Mouse (Mus musculus): ENCODE data around the gene Cdk4.

Cdk4 gene

DNA sequence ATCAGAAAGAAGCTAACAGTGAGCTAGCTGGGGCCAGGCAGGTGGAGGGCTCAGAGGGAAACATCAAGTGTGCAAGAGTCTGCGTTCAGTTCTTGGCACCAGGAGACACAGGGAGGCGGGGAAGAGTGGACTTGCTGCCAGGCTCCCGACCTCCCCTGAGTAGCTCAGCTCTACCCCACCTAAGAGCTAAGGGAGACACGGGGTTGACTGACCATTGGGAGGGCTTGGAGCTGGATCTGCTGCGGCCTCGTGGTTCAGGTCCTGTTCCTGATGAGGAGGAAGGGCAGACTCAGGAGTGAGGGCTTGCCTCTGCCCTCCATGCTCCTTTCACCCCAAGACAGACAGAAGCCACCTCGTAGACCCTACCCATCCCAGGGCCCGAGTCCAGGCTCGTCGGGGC, 35.9 kb downstream of the Cdk4 start:
- no peak for DNase-seq (ENCODE audit: low read depth, low spot score)

DNA sequence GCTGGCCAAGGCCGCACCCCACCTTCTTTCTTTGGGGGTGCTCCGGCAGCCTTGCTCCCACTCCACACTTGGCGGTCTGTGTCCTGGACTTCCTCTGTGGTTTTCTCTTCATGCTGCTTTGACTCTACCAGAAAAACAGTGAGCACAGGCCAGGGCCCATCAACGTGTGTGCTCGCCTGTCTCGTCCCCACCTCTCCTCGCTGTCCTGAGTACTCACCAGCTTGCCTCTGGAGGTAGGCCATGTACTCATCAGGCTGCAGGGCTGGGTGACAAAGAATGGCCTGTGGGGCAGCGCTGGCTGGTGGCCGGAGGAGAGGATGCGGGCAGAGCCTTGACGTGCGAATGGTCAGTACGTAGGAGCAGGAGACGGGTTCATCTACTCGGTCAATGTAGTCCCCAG, 36.5 kb downstream of the Cdk4 start:
- DNase-seq (ENCODE audit: low read depth, low spot score), result no peak

DNA sequence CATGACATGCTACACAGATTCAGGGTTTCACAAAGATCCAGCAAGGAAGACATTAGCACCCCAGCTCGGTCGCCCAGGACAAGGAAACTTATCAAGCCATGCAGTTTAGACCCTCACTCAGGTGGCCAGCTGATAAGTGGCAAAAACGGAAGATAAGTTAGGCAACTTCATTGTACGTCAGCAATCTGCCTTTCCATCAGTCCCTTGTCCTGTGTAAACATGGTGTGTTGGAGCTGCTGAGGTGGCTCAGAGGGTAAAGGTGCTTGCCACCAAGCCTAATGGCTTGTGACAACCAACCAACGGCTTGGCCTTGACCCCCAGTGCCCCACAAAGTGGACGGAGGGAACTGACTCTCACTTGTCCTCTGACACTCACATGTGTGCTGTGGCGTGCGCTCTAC, 37.1 kb downstream of the Cdk4 start:
- no peak for DNase-seq (ENCODE audit: low read depth, low spot score)

DNA sequence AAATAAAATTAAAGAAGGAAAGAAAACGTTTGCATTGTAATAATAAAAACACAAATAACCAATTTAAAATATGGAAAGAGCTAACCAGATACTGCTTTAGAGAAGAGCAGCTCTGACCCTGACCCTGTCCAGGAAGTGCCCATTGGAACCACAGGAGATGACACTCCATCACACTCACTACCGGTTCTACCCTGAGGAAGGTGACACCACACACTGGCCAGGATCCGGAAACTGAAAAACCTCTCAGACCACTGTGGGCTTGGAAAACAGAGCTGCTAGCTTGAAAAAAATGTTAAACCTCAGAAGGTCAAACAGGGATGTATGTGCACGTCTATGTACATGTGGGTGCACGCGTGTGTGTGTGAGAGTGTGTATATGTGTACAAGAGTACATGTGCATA, 37.8 kb downstream of the Cdk4 start:
- no peak for DNase-seq (ENCODE audit: low read depth, low spot score)

DNA sequence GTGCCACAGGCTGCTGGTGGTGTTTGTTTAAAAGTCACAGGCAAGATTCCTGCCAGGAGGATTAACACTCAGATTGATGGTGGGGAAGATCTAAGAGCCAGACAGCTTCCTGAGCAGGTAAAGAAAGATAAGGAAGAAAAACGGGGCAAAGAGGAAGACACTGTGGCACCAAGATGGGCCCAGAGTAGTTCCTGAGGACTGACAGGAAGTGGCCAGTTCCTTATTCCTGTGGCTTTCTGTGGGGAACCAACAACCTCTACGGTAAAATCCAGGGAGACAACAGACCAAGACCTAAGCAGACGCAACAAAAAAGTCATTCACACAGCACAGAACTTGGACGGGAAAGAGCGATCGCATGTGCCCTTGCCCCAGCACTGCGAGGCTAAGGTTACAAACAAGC, 40.3 kb downstream of the Cdk4 start:
- no peak for DNase-seq (ENCODE audit: low read depth, low spot score)

DNA sequence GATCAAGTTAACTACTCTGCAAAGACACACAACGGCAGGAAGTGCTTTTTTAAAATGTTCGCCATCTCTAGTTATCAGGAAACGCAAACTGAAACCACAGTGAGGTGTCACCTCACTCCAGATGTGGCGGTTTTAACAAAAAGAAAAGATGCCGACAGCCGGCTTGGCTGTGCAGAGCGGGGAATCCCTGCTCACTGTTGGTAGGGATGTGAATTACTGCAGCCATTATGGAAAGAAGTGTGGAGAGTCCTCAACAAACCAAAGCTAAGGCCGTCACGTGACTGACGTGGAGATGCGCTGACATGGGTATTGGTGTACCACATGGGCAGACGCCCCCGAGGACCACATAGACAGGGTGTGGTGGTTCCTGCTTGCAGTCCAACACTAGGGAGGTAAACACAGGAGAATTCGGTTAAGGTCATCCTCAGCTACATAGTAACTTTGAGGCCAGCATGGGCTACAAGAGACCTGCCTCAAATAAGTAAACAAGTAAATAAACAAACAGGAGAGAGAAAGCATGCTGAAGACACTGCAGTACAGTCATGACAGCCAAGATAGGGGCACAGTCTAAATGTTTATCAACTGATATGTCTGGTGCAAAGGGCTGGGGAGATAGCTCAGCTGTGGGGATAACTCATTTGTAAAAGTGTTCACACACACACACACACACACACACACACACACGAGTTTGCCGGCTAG, 44.4 kb downstream of the Cdk4 start:
- no peak for DNase-seq (ENCODE audit: low read depth, low spot score)

DNA sequence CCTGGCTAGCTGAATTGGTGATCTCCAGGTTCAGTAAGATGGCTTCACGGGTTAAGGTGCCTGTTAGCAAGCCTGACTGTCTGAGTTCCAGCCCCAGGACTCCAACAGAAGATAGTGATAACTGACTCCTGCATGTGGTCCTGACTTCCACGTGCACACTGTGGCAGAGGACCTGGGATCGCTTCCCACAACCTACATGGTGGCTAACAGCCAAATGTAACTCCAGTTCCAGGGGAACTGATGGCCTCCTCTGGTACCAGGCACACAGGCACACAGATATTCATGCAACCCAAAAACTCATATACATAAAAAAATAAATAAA, 44.9 kb downstream of the Cdk4 start:
- DNase-seq (ENCODE audit: low read depth, low spot score), result no peak

DNA sequence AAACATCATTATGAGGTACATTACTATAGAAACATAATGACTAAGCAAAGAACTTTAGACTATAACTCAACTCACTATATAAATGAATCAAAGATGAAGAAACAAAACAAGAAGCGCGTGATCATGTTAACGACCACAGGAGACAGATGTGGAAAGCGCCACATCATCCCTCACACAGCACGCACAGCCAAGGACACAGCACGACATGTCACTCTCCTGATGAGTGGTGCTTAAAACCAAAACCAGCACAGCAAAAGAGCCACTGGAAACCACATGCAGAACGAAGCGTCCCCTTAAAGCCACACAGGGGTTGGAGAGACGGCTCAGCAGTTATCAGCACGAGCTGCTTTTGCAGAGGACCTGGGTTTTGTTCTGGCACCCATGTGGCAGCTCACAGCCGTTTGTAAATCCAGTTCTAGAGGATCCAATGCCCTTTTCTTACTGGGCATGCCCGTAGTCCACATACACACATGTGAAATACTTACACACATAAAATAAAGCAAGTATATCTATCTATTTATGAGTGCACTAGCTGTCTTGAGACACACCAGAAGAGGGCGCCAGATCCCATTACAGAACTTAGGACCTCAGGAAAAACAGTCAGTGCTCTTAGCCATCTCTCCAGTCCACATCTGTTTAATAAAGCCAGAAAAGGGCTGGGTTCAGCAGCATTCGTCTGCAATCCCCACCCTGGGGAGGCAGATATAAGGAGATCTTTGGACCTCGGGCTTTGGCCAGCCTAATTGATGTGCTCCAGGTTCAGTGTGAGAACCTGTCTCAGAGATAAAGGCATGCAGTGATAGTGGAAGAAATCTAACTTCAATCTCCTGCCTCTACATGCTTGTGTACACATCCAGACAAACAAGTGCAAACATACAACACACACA, 47.9 kb downstream of the Cdk4 start:
- no peak for DNase-seq (ENCODE audit: low read depth, low spot score)

DNA sequence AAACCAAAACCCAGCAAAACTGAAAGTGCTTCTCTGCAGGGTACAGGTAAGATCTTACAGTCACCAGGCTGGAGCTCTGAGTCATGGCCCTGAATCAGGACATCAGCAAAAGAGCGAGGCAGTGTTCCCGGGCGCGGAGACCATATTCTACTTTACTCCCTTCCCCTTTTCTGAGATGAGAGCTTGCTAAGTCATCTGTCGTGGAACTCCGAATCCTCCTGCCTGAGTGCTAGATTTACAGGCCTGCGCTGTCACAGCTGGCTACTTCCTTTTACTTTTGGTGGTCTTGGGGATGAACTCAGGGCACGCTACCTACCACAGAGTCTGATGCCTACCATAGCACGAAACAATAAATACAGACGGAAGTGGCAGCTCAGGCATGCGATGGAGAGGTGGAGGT, 51.1 kb downstream of the Cdk4 start:
- DNase-seq (ENCODE audit: low read depth, low spot score), result no peak

DNA sequence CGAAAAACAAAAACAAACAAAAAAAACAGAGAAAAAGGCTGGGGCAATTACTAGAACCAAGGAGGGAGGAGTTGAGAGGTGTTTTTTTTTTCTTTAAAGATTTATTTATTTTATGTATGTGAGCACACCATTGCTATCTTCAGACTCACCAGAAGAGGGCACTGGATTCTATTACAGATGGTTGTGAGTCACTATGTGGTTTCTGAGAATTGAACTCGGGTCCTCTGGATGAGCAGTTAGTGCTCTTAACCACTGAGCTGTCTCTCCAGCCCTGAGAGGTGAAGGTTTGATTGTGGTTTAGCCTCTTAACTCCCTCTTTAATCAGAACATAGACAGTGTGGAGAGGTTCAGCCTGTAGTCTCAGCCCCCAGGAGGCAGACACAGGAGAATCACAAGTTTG, 51.7 kb downstream of the Cdk4 start:
- DNase-seq (ENCODE audit: low read depth, low spot score), result no peak

All from skeletal muscle tissue, adult 2 months (tissue).